Mouse (Mus musculus) embryonic facial prominence, embryonic 11.5 days (tissue): ENCODE measurements around the gene Irgm1. TPM values are rescaled to one million over a fixed set of nuclear protein-coding genes. Genes with fewer than 3 reads are reported as not detected.
"Not testable (repeated sequence)": the region's sequence is repeated elsewhere in the genome, so short reads cannot be mapped to it uniquely, and the experiment has no call there.

Source experiments
- ATAC-seq: fragments of 200-750 bp; cut with Nextera tagmentation; replicated peaks from 2 replicates; pipeline ENCODE4 v1.8.0; 2017; ENCODE audit warnings: low read depth; ENCODE audit not compliant: insufficient number of reproducible peaks, low FRiP score, low TSS enrichment
- DNase-seq: peaks from one replicate; pipeline ENCODE4 v3.0.0-alpha.2; 2015; ENCODE audit warnings: low spot score
- H3K27ac ChIP-seq: fragments of 300-500 bp; sonication (generic); replicated peaks from 2 replicates; pipeline ENCODE4 v1.5.1; 2014; ENCODE audit warnings: mild to moderate bottlenecking, low read depth, low read length, control low read depth
- H3K27me3 ChIP-seq: fragments of 300-500 bp; sonication (generic); 2 replicates; pipeline ENCODE4 v1.6.1; 2014; ENCODE audit warnings: mild to moderate bottlenecking, low read length, moderate library complexity, mixed read lengths; ENCODE audit not compliant: control insufficient read depth, insufficient read depth
- H3K36me3 ChIP-seq: fragments of 300-500 bp; sonication (generic); replicated peaks from 2 replicates; pipeline ENCODE4 v1.6.1; 2014; ENCODE audit warnings: low read depth, mild to moderate bottlenecking, low read length, moderate library complexity, mixed read lengths; ENCODE audit not compliant: control insufficient read depth, insufficient read depth
- H3K4me1 ChIP-seq: fragments of 300-500 bp; sonication (generic); 2 replicates; pipeline ENCODE4 v1.6.1; 2014; ENCODE audit warnings: low read length, mixed read lengths; ENCODE audit not compliant: control insufficient read depth, insufficient read depth
- H3K4me2 ChIP-seq: fragments of 300-500 bp; sonication (generic); 2 replicates; pipeline ENCODE4 v1.6.1; 2014; ENCODE audit warnings: low read depth, mild to moderate bottlenecking, control low read depth, low read length, moderate library complexity
- H3K4me3 ChIP-seq: fragments of 300-500 bp; sonication (generic); 2 replicates; pipeline ENCODE4 v1.5.1; 2014; ENCODE audit warnings: low read depth, low read length, control low read depth
- H3K9ac ChIP-seq: fragments of 300-500 bp; sonication (generic); replicated peaks from 2 replicates; pipeline ENCODE4 v1.6.1; 2014; ENCODE audit warnings: mild to moderate bottlenecking, control low read depth, low read length
- H3K9me3 ChIP-seq: fragments of 300-500 bp; sonication (generic); replicated peaks from 2 replicates; pipeline ENCODE4 v1.6.1; 2016; ENCODE audit warnings: mild to moderate bottlenecking, low read length, inconsistent platforms, mixed read lengths; ENCODE audit not compliant: control insufficient read depth
- WGBS: fragments of 180-500 bp; shearing (Covaris S2); extraction: QIAGEN DNeasy Blood & Tissue Kit; methylation state at CpG from one replicate; pipeline ENCODE4 v1.1.7; 2014; 5-methylcytosine and 5-hydroxymethylcytosine counted together
- polyA plus RNA-seq: library from polyadenylated mRNA; unstranded; fragments of >200 nt; fragmentation: Nextera tagmentation; extraction: Ambion mirVana; gene quantifications from 2 replicates; pipeline ENCODE4 v1.2.1, GENCODE M21; 2014

Irgm1 gene
- polyA plus RNA-seq, result 2.0 and 2.8 TPM in 2 replicates

DNA sequence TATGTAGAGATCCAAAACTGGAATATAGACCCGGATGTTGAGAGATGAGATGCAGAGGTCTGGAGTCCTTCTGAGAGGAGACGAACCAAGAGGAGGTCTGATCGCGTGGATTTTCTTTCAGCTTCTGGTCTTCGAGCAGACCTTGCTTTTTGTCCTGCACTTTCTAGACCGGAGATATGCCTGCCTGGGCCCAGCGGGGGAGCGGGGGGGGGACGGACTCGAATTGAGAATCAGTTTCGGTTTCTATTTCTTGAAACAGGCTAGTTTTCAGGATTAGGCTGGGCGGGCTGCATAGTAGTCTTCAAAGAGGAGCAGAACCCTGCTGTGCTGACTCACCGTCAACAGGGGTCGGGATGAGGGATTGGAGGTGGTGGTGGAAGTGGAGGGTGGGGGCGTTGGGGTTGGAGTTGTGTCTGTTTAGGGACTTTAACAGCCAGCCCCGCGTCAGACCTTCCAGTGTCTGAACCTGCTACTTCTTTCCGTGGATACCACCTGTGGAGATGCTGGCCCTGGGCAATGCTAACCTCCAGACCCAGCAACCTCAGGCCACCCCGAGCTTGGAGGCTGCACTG, at the start of gene Irgm1:
TSS of gene Irgm1 (minus strand) at position 483 of the 572 bp plus-strand sequence.
- H3K27me3 ChIP-seq, result no peaks in the 10 kb centered on the region
- H3K36me3 ChIP-seq, result no peaks in the 10 kb centered on the region
- no peaks in the 10 kb centered on the region for H3K9me3 ChIP-seq
- peak; percentile 50 for ATAC-seq
- WGBS, result 3% methylated on average over 19 of the region's 19 CpGs
- DNase-seq, result peak; percentile 60
- H3K9ac ChIP-seq, result peak within 1 kb of the TSS; percentile 47
- H3K27ac ChIP-seq, result no peak within 1 kb of the TSS
- peak within 1 kb of the TSS; percentile 65 for H3K4me2 ChIP-seq
- H3K4me3 ChIP-seq, result peak within 1 kb of the TSS; percentile 26
- no peaks in the 10 kb centered on the region for H3K4me1 ChIP-seq

DNA sequence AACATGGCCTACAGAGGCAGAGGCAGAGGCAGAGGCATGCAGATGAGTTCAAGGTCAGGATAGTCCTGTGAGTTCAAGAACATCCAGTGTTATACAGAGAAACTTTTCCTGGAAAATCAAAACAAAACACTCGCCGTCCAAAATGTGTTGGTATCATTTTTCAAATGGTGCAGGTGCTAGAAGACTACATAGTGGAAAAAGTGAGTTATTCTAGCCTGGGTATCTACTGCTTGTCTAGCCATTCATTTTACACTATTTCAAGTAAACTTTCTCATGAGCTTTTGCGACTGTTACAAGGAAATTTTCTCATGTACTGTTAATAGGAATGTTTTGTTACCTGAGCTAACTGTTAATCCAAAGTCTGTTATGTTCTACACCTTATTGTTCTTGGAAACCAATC, 46.9 kb upstream of the Irgm1 start:
- Histone ChIP-seq H3K36me3 (no peaks in the 10 kb centered on the region), H3K9me3 (no peaks in the 10 kb centered on the region), H3K27me3 (no peaks in the 10 kb centered on the region), H3K9ac (no peak overlapping the region), H3K4me1 (no peaks in the 10 kb centered on the region), H3K4me2 (no peak overlapping the region), H3K27ac (no peak overlapping the region), H3K4me3 (no peak overlapping the region)
- ATAC-seq (no peak), DNase-seq (no peak)
- WGBS, result 84% methylated on average over 3 of the region's 3 CpGs

DNA sequence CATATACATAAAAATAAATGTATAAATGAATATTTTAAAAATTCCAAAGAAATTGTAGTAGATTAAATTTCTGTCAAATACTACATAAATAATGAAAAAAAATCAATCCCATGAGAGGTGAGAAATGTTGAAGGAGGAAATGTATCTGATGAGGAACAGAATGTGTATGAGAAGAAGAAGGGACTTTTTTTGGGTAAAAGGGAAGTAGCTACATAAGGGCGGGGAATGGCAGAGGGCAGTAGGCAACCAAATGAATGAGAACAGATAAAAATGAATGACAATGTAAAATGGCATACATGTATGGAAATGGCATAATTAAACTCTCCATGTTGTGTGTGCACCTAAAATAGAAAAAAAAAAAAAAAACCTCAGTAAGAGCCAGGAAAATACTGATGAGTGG, 42.1 kb upstream of the Irgm1 start:
- no peaks in the 10 kb centered on the region for H3K27me3 ChIP-seq
- 89% methylated on average over 1 of the region's 1 CpGs for WGBS
- no peak overlapping the region for H3K4me2 ChIP-seq
- DNase-seq (no peak), ATAC-seq (no peak)
- H3K36me3 ChIP-seq, result no peaks in the 10 kb centered on the region
- H3K9me3 ChIP-seq, result no peaks in the 10 kb centered on the region
- no peak overlapping the region for H3K4me3 ChIP-seq
- no peak overlapping the region for H3K27ac ChIP-seq
- H3K9ac ChIP-seq, result no peak overlapping the region
- H3K4me1 ChIP-seq, result no peaks in the 10 kb centered on the region

DNA sequence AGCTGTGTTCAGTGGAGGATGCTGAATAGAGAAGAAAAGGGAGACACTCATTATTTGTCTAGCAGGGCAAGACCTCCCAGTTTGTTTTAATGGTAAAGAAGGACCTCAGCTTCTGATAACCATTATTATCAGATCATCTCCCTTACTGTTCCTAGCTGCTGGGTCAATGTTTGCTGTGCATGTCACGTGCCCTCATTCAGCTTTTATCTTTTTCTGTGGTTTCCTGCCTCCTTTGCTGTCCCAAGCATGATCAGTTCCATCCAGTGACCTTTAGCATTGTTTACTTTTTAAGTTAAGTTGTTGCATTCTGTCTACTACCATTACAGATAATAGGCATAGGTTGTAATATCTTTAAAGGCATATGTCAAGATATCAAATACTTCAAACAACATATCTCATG, 37.0 kb upstream of the Irgm1 start:
- Histone ChIP-seq H3K27me3 (no peaks in the 10 kb centered on the region), H3K36me3 (no peaks in the 10 kb centered on the region), H3K27ac (no peak overlapping the region), H3K4me1 (no peaks in the 10 kb centered on the region), H3K9me3 (no peaks in the 10 kb centered on the region), H3K4me2 (no peak overlapping the region), H3K9ac (no peak overlapping the region), H3K4me3 (no peak overlapping the region)
- ATAC-seq (no peak), DNase-seq (no peak)
- 54% methylated on average over 1 of the region's 1 CpGs for WGBS

DNA sequence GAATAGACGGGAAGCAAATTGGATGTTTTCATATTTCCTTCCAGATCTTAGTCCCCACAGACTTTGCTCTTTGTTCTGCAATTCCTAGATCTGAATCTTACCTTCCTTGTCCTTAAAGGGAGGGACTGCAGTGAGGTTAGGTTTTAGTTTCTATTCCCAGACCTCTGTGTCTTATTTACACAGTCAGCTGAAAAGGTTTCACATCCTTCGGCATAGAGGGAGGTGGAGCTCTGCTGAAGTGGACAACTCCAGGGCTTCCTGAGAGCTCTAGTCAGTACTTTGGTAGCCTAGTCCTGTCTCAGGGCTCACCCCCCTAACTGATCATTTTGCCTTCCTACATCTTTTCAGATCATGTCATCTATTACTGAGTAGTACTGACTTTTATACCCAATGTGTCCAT, 30.5 kb upstream of the Irgm1 start, which contains the start of gene Gm5431:
TSS of gene Gm5431 (minus strand) at position 194 of the 400 bp plus-strand sequence.
- H3K36me3 ChIP-seq, result no peaks in the 10 kb centered on the region
- no peak for DNase-seq
- no peaks in the 10 kb centered on the region for H3K4me1 ChIP-seq
- no peaks in the 10 kb centered on the region for H3K27me3 ChIP-seq
- H3K4me3 ChIP-seq, result no peak within 1 kb of the TSS
- ATAC-seq, result no peak
- H3K27ac ChIP-seq, result no peak within 1 kb of the TSS
- H3K9me3 ChIP-seq, result no peaks in the 10 kb centered on the region
- no peak within 1 kb of the TSS for H3K4me2 ChIP-seq
- H3K9ac ChIP-seq, result no peak within 1 kb of the TSS
- WGBS, result 83% methylated on average over 2 of the region's 2 CpGs

DNA sequence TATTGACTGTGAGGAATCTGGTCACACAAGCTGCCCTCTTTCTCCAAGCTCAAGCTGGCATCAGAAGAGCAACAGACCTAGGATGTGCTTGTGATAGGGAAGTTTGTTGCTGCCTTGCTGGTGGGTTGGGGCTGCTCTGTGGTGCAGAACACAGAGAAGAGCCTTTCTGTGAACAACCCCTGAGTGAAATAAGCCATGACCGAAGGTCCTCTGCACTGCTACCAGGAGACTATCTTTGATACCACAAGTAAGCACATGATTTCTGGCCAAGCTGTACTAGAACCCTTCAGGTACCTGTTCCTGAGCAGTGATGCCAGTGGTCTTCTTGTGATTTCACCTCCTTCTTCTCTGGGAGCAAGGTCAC, 30.1 kb upstream of the Irgm1 start:
- not testable (repeated sequence) for H3K27me3 ChIP-seq, ATAC-seq, H3K9ac ChIP-seq, DNase-seq, H3K36me3 ChIP-seq, H3K27ac ChIP-seq, H3K4me2 ChIP-seq, H3K4me3 ChIP-seq, H3K4me1 ChIP-seq, H3K9me3 ChIP-seq
- WGBS, result 89% methylated on average over 1 of the region's 1 CpGs

DNA sequence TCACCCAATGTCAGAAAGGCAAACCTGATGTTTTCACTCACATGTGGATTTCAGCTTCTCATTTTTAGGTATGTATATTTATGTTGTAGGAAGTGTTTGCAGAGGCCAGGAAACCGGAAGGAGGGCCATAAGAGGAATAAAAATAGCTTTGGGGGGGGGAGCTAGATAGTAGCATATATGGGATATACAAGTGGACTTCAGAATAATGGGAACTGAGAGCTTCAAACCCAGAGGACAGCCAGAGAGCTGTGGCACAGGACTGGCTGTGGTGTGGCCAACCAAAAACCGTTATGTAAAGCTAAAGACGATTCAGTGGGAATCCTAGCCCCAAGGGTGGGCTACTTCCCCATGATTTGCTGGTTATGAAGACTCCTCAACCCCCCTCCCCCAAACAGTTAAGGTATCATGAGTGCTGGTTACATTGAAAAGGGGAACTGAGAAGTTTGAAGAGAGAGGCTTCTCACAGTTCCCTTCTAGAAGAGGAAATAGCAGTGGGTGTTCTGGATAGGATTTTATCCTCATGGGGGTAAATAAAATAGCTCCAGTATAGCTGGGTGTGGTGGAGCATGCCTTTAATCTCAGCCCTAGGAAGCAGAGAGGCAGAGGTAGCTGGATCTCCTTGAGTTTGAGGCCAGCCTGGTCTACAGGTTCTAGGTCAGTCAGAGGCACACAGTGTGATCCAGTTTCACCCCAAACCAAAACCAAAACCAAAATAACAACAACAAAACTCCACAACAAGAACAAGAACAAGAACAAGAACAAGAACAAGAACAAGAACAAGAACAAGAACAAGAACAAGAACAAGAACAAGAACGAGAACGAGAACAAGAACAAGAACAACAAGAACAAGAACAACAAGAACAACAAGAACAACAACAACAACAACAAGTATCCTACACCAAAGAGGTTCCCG, 29.4 kb upstream of the Irgm1 start:
- not testable (repeated sequence) for DNase-seq, ATAC-seq, H3K36me3 ChIP-seq, H3K9ac ChIP-seq, H3K27ac ChIP-seq, H3K4me1 ChIP-seq, H3K4me3 ChIP-seq, H3K4me2 ChIP-seq, H3K27me3 ChIP-seq, H3K9me3 ChIP-seq
- 76% methylated on average over 6 of the region's 6 CpGs for WGBS

DNA sequence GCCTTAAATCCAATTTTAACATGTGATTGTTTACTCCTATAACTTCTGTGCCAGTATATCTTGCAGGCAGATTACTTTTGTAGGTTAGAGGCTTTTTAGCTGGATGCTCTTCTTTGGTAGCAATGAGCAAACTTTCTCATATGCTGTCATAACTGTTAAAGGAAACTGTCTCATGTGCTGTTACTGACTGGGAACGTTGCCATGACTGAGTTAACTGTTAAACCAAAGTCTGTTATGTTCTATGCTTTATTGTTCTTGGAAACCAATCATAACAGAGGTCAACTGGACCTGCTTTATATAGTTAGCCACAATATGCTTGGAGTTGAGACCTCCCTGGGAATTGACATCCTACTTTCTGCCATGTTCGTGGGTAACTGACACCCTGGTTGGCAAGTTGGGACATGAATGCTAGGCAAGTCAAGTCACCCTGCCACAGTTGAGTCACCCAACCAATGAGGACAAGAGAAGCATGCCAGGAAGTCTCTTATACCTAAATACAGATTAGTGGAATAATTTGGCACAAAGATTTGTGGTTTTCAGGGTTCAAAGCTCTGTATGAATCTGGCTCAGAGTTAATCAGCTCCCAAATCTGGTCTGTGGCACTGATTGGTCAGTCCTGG, 27.4 kb upstream of the Irgm1 start:
- H3K9me3 ChIP-seq, result no peaks in the 10 kb centered on the region
- no peak for DNase-seq
- H3K4me3 ChIP-seq, result no peak overlapping the region
- H3K4me2 ChIP-seq, result no peak overlapping the region
- H3K27ac ChIP-seq, result no peak overlapping the region
- H3K9ac ChIP-seq, result no peak overlapping the region
- no peaks in the 10 kb centered on the region for H3K4me1 ChIP-seq
- no peaks in the 10 kb centered on the region for H3K36me3 ChIP-seq
- ATAC-seq, result no peak
- WGBS, result 78% methylated on average over 2 of the region's 2 CpGs
- H3K27me3 ChIP-seq, result no peaks in the 10 kb centered on the region
